Mouse (Mus musculus) telencephalon, adult 2 months (tissue): Measurements from ENCODE around the gene Mex3a.
A peak's percentile ranks its signal among the peaks of the same experiment; 100 is the strongest.

Experiments used
- DNase-seq: peaks from one replicate; pipeline ENCODE4 v3.0.0-alpha.2; 2011; ENCODE audit warnings: low read depth, low spot score

Gene Mex3a

DNA sequence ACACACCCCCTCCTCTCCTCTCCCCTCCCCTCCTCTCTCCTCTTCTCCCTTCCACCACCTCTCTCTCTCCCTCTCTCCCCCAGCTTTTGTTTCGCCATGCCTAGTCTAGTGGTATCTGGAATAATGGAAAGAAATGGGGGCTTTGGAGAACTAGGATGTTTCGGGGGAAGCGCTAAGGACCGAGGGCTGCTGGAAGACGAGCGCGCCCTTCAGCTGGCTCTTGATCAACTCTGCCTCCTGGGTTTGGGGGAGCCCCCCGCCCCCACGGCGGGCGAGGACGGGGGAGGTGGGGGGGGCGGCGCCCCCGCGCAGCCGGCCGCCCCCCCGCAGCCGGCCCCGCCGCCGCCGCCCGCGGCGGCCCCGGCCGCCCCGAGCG, at the start of gene Mex3a:
Gene Mex3a (plus strand): TSS at position 97 of the 376 bp plus-strand sequence.
- DNase-seq: no peak

DNA sequence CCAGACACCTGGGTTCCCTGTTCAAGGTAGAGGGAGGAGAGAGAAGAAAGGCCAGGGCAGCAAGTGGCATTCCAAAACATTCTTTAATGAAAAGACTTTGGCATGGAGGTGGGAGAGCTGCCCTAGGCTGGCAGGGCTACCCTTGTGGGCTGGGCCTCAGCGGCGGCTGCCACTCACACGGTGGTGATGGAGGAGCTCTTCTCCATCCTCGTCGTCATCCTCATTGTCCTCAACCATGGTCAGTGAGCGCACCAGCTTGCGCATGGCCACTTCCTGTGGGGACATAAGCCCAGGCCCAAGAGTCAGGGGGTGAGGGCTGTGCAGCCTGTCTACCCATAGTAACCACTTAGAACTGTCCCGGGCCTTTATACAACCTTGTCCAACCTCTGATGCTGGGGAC, 49.1 kb upstream of the Mex3a start:
- DNase-seq: no peak

DNA sequence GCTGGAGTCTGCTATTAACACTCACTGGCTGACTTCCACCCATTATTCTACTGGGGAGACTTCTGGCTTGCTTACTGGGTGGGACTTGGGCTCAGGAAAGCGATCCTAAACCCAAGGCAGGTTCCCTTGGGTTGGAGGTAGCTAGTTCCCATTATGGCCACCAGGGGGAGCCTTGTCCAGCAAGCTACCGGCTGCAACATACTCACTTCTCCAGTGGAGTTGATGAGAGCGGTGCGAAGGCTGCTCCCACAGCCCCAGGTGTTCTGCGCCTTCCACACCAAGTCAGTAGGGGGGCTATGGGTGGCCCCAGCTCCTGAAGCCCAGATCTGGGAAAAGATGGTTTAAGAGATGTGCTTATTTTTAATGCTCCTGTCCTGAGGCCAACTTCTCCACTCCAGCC, 48.6 kb upstream of the Mex3a start:
- DNase-seq: no peak

DNA sequence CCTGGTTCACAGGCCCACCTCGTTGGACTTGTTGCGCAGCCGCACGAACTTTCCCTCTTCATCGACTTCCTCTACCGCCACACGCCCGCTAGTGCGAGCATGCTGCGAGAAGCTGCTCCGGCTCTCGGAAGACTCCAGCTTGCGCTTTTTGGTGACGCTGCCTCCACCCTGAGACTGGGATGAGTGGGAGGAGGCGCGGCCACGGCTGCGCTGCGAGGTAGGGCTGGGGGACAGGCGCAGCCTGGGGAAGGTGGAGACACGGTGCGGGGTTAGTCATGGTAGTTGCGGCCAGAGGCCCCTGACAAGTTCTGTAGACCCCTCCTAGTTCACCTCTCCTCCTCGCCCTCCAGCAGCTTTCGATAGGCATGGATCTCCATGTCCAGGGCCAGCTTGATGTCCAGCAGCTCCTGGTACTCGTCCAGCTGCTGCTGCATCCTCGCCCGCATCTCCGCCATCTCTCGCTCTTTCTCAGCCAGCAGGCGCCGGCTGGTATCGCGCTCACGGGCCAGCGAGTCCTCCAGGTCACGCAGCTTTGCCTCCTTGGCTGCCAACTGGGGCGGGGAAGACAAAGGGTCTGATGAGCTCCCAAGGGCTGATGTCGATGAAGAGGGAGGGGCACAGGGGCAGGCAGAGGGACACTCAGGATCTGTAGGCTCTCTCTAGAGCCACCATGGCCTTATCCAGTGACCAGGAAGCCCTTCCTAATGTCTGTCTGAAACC, 47.4 kb upstream of the Mex3a start:
- no peak for DNase-seq

DNA sequence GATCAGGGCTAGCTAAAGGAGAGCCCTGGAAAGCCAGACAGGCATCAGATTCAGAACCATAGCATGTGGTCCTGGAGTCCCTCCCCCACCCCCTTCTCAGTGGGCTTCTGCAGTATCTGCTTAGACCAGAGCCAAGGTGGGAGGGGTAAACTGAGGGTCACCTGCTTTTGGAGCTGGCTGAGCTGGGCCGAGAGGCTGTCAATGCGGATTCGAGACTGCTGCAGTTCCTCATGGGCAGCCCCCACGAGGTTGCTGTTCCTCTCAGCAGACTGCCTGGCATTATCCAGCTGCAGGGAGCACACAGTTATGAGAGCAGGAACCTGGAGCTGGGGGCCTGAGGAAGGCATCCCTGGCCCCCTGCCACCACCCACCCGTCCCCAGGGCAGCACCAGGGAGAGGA, 46.2 kb upstream of the Mex3a start:
- DNase-seq: no peak

DNA sequence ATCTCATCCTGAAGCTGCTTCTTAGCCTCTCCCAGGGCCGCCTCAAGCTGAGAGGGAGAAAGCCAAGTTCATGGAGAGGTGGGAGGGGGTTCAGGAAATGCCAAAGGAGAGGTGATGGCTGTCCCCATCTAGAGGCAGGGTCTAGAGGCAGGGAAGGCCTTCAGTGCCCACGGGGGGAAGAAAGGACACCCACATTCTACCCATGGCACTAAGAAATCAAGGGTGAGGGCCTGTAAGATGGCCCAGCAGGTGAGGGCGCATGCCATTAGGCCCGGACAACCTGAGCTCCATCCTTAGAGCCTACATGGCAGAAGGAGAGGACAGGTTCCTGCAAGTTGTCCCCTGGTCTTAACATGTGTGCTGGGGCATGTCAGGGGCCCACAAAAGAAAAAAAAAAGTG, 45.3 kb upstream of the Mex3a start:
- DNase-seq: no peak

DNA sequence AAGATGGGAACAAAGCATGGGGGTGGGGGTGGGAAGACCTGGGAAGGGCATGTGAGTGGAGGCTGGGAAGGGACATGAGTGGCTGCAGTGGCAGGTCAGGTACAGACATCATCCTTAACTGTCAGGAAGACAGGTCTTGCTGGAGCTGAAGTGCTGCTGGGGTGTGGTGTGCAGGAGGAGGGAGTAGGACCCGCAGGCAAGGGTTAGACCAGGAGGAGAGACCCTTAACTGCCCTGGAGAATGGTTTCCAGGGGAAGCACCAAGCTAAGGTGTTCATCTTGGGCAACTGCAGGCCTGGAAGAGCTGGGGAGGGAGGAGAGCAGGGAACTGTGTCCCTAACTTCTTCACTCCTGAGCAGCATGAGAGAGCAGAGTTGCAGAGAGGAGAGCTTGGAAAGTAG, 44.8 kb upstream of the Mex3a start:
- no peak for DNase-seq

DNA sequence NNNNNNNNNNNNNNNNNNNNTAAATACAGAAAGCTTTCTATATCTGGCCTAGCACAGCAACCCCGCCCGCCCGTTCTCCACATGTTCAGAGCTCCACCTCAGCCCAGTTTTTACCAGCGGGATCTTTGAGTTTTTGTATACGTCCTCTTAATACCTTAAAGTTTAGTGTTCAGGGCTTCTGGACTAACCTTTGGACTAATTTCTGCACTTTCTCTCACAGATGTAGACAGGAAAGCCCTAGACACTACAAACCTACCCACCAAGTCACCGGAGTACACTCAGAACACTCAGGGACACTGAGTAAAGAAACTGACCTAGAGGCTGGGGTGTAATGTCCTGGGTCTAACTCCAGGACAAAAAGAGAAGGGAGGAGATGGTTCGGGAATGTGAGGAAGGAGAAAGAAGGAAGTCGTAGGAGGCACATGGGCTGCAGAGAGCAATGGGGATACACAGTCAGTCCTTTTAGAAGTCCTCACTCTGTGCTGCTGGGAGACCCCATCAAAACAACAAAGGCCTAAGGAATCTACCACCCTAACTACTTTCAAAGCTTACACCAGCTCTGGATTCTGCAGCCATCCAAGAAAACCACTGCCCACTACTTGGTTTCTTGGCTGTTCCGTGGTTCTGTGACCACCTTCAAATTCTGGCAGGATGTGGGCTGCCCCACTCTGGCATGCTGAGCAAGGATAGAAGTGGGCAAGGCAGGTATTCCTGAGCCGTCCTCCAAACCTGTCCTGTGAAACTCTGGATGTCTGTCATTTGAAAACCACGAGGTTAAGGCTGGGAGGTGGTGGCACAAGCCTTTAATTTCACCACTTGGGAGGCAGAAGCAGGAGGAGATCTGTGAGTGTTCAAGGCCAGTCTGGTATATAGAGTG, 38.3 kb upstream of the Mex3a start:
- DNase-seq: no peak

DNA sequence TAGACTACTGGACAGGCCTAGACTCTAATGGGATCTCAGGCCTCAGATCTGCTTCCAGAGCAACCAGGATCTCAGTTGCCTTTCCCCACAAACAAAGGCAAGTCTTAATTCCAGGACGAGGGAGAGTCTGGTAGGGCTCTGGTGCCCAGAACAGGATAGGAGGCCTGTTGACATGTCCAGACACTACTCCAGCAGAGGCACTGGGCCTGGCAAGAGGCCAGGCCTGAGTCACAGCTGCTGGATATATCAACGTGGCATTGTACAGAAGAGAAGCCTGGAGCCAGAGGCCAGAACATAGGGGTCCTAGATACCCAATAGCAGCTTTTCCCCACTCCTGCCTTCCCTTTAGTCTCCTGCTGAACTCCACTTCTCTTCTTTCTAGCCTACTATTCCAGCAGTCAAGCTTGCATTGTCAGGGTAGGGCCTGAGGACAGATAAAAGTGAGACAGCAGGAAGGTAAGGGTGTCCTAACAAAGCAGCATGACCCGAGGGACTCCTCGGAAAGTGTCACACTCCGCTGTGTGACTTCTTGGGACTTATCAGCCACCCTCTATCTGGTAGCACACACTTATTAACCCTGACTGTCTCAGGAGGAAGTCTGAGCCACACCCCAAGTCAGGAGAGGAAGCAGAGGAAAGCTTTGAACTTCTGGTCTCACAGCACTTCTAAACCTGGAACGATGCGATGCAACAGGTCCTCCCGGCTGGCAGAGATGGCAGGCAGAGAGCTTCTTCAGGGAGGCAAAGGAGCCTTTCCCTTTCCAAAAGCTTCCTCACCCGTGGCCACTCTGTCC, 37.2 kb upstream of the Mex3a start:
- DNase-seq: no peak

DNA sequence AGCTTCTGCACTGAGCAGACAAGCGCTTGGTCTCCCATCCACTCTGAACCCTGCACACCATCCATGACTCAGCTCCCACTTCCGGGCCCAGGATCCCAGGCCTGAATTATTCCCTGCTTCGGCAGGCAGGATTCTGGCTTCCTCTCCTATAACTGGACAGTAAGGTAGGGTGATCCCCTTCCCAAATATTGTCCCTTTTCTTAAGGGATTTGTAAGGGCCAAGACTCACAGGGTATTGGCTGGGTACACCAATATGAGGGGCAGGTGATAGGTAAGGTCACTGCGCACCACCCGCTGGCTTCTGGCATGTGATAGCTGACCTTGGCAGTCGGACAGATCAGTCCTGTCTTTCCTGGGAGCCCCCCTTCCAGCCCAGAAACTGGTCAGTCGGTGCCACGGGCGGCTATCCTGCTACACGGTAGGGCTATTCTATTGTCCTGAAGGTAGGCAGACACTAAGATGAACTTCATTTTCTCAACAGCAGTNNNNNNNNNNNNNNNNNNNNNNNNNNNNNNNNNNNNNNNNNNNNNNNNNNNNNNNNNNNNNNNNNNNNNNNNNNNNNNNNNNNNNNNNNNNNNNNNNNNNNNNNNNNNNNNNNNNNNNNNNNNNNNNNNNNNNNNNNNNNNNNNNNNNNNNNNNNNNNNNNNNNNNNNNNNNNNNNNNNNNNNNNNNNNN, 36.3 kb upstream of the Mex3a start:
- no peak for DNase-seq

DNA sequence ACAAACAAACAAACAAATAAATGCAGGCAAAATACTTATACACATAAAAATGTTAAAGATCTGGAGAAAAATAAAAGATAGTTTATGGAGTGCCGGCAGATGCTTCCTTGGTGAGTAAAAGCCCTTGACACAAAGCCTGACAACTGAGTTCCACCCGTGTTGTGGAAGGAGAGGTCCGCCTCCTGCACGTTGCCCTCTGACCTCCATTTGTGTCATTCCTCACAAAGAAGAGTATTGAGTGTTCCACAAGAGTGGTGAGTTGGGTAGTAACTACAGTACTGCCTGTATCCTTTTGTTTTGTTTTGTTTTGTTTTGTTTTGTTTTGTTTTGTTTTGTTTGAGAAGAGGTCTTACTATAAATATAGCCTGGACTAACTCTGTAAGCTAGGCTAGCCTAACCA, 32.6 kb upstream of the Mex3a start:
- no peak for DNase-seq

DNA sequence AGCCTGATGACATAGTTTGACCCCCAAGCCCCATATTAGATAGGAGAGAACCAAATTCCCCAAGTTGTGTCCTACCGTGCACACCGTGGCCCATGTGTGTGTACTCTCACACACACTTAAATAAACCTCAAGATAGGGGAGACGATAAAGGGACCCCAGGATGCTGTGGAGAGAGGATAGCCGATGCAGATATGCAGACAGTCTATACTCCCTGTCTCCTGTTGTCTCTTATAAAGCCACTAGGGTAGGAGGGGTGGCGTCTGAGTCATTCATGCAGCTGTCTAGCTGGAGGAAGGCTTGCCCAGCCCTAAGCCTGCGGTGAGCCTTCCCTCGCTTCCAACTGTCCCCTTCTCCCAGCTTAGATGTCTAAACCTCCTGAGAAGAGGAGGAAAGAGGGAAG, 32.1 kb upstream of the Mex3a start:
- no peak for DNase-seq

DNA sequence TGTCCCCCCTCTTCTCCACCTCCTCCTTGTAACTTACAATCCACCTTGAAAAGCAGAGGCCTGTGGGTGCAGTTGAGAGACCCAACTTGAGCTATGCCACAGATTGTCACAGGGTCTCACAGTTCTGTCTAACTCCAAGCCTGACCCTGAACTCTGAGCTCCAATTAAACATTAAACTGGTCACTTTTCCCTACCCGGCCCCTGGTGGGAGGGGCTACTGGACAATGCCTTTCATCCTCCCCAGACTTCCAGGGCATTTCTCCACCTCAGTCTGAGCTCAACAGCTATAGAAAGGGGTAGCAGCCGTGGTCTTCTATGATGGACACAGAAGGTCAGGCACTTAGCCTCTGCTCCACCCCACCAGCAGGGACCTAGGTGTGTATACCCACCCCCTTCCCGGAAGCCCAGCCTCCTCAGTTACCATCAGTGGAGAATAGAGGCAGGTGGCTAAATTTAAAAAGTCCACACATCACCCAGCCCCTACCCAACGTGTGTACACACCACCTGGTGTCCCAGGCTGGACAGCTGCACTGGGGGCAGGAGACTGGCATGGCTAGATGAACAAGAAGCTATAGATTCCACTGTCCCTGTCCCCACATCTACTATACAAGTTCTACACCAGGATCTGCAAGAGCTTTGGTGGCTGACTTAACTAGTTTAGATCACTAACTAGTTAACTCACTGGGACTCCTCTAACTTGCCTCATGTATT, 31.4 kb upstream of the Mex3a start:
- no peak for DNase-seq

DNA sequence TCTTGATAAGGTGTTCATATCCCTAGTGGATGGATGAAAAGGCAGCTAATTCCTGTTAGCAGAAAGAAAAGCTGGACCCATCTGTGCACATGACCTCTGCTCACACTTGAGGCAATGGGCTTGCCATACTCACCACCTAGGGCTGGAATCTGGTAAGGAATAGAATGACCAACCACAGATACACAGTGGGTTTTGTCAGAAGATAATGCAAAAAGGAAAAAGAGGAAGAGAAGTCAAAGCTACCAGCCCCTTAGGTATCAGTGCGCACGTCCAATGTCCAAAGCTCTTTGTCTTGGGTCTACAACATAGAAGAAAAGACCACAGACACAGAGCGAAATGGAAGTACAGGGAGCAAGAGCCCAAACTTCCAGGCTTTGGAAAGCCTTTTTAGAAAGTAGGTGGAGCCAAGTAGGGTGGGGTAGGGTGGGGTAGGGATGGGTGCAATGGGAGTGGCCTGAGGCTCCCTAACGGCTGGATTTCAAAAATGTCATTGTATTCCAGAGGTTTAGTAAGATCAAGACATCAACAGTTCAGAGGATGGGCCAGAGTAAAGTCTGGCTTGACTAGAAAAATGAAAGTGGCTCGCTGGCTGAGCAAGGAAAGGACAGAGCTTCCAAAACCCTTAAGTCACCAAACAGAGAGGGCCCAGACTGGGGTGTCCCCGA, 30.7 kb upstream of the Mex3a start:
- DNase-seq: no peak

DNA sequence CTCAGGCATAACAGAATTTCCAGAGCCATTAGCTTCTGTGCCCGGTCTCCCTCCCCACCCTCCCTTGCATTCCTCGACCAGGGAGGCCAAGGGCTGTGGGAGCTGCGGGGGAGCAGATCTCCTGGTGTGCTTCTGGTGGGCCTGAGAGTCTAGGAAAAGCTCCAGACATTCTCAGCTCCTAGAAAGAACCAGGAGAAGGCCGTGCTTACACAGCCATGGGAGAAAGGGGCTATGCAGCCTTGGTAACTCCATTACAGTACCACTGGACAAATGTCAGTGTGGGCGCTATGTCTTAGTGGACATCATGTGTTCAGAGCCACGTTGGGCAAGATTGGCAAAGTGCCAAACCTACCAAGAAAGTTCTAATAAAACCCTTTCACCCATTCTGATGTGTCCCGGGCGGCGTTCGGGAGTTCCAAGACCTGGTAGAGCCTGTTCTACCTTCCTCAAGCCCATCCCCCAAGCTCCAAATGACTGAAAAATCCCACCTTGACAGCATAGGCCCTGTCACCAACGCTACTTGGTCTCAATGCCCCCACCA, 30.1 kb upstream of the Mex3a start:
- DNase-seq: no peak

DNA sequence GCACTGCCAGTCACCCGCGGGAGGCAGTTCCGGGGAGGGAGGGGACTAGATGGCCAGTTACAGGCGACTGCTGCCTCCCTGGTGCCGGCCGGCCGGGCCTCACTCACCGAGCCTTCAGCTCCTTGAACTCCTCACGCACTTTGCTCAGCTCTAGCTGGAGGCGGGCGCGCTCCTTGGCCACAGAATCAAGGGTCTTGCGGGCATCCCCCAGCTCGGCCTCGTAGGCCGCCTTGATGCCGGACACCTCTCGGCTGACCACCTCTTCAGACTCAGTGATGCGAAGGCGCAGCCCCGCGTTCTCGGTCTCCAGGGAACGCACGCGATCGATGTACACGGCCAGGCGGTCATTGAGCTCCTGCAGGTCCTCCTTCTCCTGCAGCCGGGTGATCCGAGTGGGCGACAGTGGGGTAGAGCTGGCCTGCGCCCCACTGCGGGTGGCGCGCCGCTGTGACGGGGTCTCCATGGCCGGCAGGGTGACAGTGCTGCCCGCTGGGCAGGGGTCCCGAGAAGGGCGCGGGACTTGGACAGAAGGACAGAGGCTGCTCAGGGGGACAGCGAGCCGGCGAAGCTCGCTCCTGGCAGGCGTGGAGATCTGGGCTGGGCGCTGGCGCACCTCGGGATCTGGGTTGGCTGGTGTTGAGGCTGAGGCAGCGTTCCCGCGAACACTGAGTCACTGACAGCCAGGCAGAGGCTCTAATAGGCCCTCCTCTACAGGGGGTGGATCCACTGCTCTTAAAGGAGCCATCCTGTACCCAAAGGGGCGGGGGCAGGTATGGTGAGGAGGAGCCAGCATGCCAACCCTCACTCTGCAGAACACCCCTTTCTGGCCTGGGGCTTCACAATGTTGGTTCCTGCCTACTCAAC, 29.3 kb upstream of the Mex3a start:
- DNase-seq: peak; percentile 85

DNA sequence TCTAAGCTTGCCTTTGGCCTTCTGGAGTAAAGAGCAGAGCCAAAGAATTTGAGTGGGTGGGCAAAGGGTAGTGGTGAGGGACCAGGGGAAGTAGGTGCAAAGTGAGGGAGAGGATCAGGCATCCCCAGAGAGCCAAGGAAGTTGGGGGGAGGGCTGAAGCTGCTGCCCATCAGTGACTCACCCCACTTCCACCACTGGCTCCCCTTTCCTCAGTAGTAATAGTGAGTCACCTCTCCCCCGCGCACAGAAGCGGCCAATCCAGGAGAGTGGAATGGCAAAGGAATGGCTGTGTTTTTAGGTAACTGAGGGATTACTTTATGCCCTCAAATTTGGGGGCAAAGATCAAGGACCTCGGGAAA, 28.7 kb upstream of the Mex3a start:
- no peak for DNase-seq

DNA sequence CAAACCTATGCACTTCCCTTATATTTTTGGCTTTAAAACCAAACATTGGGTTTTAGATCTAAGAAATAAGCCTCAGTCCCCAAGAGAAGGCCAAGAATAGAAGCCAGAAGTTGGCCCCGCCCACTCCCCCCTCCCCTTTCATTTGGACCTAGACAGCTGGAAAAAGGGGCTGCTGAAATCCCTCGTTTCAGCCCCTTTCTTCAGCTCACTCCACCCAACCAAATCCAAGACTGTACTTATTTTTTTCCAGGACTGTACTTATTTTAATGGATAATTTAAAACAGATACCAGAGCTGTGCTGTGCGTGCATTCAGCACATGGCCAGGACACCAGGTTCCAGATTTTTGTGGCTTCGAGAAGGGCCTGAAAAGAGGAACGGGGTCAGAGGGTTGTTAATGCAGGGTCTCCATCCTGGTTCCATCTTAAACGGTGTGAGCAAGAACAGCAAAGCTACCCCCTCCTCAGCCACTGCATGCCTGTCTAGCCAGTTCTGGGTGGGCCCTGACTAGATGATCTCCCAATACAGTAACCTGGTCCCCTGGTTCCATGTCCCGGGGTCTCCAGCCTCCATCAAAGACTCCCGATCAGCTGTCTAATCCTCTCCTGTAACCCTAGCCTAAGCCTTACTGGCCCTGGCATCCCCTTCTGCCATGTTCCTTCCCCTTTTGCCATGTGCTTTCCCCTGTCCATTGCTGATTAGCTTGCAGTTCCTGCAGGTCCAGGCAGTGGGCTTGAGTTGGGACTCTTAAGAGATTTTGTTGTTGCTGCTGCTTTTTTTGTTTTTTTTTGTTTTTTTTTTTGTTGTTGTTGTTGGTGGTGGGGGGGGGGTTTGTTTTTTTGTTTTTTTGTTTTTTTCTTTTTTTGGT, 28.1 kb upstream of the Mex3a start:
- DNase-seq: no peak

DNA sequence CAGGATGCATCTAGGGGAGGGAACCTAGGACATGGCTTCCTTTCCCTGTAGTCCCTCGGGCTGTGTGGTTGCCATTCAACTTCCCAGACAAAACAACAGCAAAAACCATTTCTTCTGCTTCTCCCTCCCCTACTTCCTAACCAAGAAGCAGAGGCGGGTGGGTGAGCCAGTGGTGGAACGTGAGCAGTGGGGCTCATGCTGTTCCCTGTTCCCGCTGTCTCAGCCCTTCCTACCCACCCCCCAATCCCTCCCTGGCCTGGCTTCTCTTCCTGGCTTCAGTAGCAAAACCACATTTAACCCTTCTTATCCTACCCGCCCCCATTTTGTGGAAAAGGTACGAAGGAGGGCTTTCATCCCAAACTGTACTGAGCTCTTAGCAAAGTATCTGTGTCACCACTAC, 27.1 kb upstream of the Mex3a start:
- no peak for DNase-seq
